Mouse (Mus musculus) MEL (cell line): ENCODE results near the gene Gm20388. TPM values are rescaled to one million over a fixed set of nuclear protein-coding genes. Genes with fewer than 3 reads are reported as not detected.

Source experiments
- DNase-seq: peaks from one replicate; pipeline ENCODE4 v3.0.0; 2011; ENCODE audit warnings: low read depth, low spot score
- H3K27ac ChIP-seq: 2 replicates; pipeline ENCODE4 v1.5.1; 2012; ENCODE audit warnings: low read depth, mild to moderate bottlenecking, control low read depth, low read length, moderate library complexity; ENCODE audit not compliant: control insufficient read depth
- H3K27me3 ChIP-seq, 2 experiments: fragments of 150-350 bp in 1 of 2; sonication (generic) in 1 of 2; 2 replicates each; pipeline ENCODE4 v1.6.1; 2012; ENCODE audit warnings: low read length in 2 of 2, mild to moderate bottlenecking in 2 of 2, improper control_type of control experiment in 1 of 2, moderate library complexity in 1 of 2; ENCODE audit not compliant: insufficient read depth in 2 of 2, control insufficient read depth in 1 of 2
- H3K36me3 ChIP-seq, 2 experiments: 2 replicates each; pipeline ENCODE4 v1.6.1; 2012 to 2014; ENCODE audit warnings: low read length in 2 of 2, improper control_type of control experiment in 1 of 2, inconsistent platforms in 1 of 2, mild to moderate bottlenecking in 1 of 2; ENCODE audit not compliant: insufficient read depth in 2 of 2, control insufficient read depth in 1 of 2
- H3K4me1 ChIP-seq, 2 experiments: fragments of 150-350 bp in 1 of 2; sonication (generic) in 1 of 2; 2 replicates each; pipeline ENCODE4 v1.6.1; 2012; ENCODE audit warnings: low read length in 2 of 2, improper control_type of control experiment in 1 of 2, mild to moderate bottlenecking in 1 of 2; ENCODE audit not compliant: insufficient read depth in 2 of 2, control insufficient read depth in 1 of 2
- H3K4me3 ChIP-seq, 2 experiments: fragments of 150-350 bp in 1 of 2; sonication (generic) in 1 of 2; 2 replicates each; pipeline ENCODE4 v1.5.1; 2012; ENCODE audit warnings: low read depth in 2 of 2, low read length in 2 of 2, mild to moderate bottlenecking in 2 of 2, moderate library complexity in 2 of 2, control low read depth in 1 of 2, improper control_type of control experiment in 1 of 2; ENCODE audit not compliant: control insufficient read depth in 1 of 2, insufficient read depth in 1 of 2
- H3K79me2 ChIP-seq: 2 replicates; pipeline ENCODE4 v1.6.1; 2012; ENCODE audit warnings: mild to moderate bottlenecking, low read length, moderate library complexity; ENCODE audit not compliant: control insufficient read depth, poor library complexity, insufficient read depth
- H3K9ac ChIP-seq: 2 replicates; pipeline ENCODE4 v1.6.1; 2012; ENCODE audit warnings: low read depth, mild to moderate bottlenecking, control low read depth, low read length, moderate library complexity; ENCODE audit not compliant: control insufficient read depth, poor library complexity, severe bottlenecking
- H3K9me3 ChIP-seq: fragments of 150-350 bp; sonication (generic); replicated peaks from 2 replicates; pipeline ENCODE4 v1.6.1; 2012; ENCODE audit warnings: mild to moderate bottlenecking, low read length, improper control_type of control experiment, moderate library complexity; ENCODE audit not compliant: insufficient read depth
- BHLHE40 ChIP-seq: IDR thresholded peaks from 2 replicates; pipeline ENCODE4 v1.6.1; 2012; ENCODE audit warnings: low read depth, mild to moderate bottlenecking, inconsistent platforms, low read length, improper control_type of control experiment, borderline replicate concordance
- CHD1 ChIP-seq: IDR thresholded peaks from 2 replicates; pipeline ENCODE4 v1.6.1; 2012; ENCODE audit warnings: low read depth, mild to moderate bottlenecking, inconsistent platforms, low read length, improper control_type of control experiment
- CHD2 ChIP-seq: IDR thresholded peaks from 2 replicates; pipeline ENCODE4 v1.6.1; 2011; ENCODE audit warnings: low read length, improper control_type of control experiment
- CTCF ChIP-seq, 3 experiments: IDR thresholded peaks in 2 of 3; conservative IDR thresholded peaks in 1 of 3; 2 replicates each; pipeline ENCODE4 v1.5.1; 2011 to 2012; ENCODE audit warnings: low read length in 3 of 3, low read depth in 2 of 3, mild to moderate bottlenecking in 2 of 3, improper control_type of control experiment in 1 of 3, inconsistent platforms in 1 of 3, mixed read lengths in 1 of 3, moderate library complexity in 1 of 3; ENCODE audit not compliant: control insufficient read depth in 1 of 3, insufficient read depth in 1 of 3, poor library complexity in 1 of 3, severe bottlenecking in 1 of 3
- E2F4 ChIP-seq: IDR thresholded peaks from 2 replicates; pipeline ENCODE4 v1.6.1; 2011; ENCODE audit warnings: low read depth, low read length, improper control_type of control experiment, borderline replicate concordance
- EP300 ChIP-seq, 2 experiments: IDR thresholded peaks; 2 replicates each; pipeline ENCODE4 v1.6.1; 2011; ENCODE audit warnings: improper control_type of control experiment in 2 of 2, low read length in 2 of 2, low read depth in 1 of 2, mild to moderate bottlenecking in 1 of 2
- ETS1 ChIP-seq: IDR thresholded peaks from 2 replicates; pipeline ENCODE4 v1.6.1; 2012; ENCODE audit warnings: low read depth, mild to moderate bottlenecking, inconsistent platforms, low read length, improper control_type of control experiment, moderate library complexity
- GATA1 ChIP-seq: IDR thresholded peaks from 2 replicates; pipeline ENCODE4 v1.6.1; 2011; ENCODE audit warnings: low read depth, low read length, improper control_type of control experiment
- HCFC1 ChIP-seq: IDR thresholded peaks from 2 replicates; pipeline ENCODE4 v1.6.1; 2012; ENCODE audit warnings: low read depth, mild to moderate bottlenecking, inconsistent platforms, low read length, improper control_type of control experiment, moderate library complexity
- JUND ChIP-seq: IDR thresholded peaks from 2 replicates; pipeline ENCODE4 v1.6.1; 2011; ENCODE audit warnings: low read depth, mild to moderate bottlenecking, improper control_type of control experiment, low read length
- KAT2A ChIP-seq: conservative IDR thresholded peaks from 2 replicates; pipeline ENCODE4 v1.6.1; 2012; ENCODE audit warnings: low read depth, low read length, improper control_type of control experiment, inconsistent platforms
- MAFK ChIP-seq: IDR thresholded peaks from 2 replicates; pipeline ENCODE4 v1.6.1; 2011; ENCODE audit warnings: low read depth, mild to moderate bottlenecking, low read length, improper control_type of control experiment, borderline replicate concordance
- MEF2A ChIP-seq: IDR thresholded peaks from 2 replicates; pipeline ENCODE4 v1.6.1; 2014; ENCODE audit warnings: low read depth, mild to moderate bottlenecking, inconsistent platforms, low read length, improper control_type of control experiment; ENCODE audit not compliant: poor library complexity, insufficient replicate concordance, severe bottlenecking; ENCODE audit errors: extremely low read depth
- MYC ChIP-seq: IDR thresholded peaks from 2 replicates; pipeline ENCODE4 v1.6.1; 2011; ENCODE audit warnings: low read depth, mild to moderate bottlenecking, low read length, improper control_type of control experiment, moderate library complexity
- NELFE ChIP-seq: IDR thresholded peaks from 2 replicates; pipeline ENCODE4 v1.6.1; 2011; ENCODE audit warnings: low read depth, low read length, improper control_type of control experiment
- POLR2AphosphoS2 ChIP-seq: IDR thresholded peaks from 2 replicates; pipeline ENCODE4 v1.6.1; 2011; ENCODE audit warnings: low read length, improper control_type of control experiment
- RAD21 ChIP-seq: IDR thresholded peaks from 2 replicates; pipeline ENCODE4 v1.6.1; 2011; ENCODE audit warnings: mild to moderate bottlenecking, low read depth, low read length, improper control_type of control experiment
- SIN3A ChIP-seq: IDR thresholded peaks from 2 replicates; pipeline ENCODE4 v1.6.1; 2012; ENCODE audit warnings: low read length, improper control_type of control experiment, inconsistent platforms
- SMC3 ChIP-seq: IDR thresholded peaks from 2 replicates; pipeline ENCODE4 v1.6.1; 2011; ENCODE audit warnings: low read depth, low read length, improper control_type of control experiment
- TAL1 ChIP-seq: IDR thresholded peaks from 2 replicates; pipeline ENCODE4 v1.6.1; 2012; ENCODE audit warnings: mild to moderate bottlenecking, inconsistent platforms, low read length, moderate library complexity, mixed read lengths
- TBP ChIP-seq: IDR thresholded peaks from 2 replicates; pipeline ENCODE4 v1.8.0; 2011; ENCODE audit warnings: low read depth, low read length, improper control_type of control experiment
- UBTF ChIP-seq: IDR thresholded peaks from 2 replicates; pipeline ENCODE4 v1.6.1; 2012; ENCODE audit warnings: low read depth, mild to moderate bottlenecking, inconsistent platforms, low read length, improper control_type of control experiment, moderate library complexity, borderline replicate concordance; ENCODE audit not compliant: insufficient read depth
- USF1 ChIP-seq: IDR thresholded peaks from 2 replicates; pipeline ENCODE4 v1.6.1; 2014; ENCODE audit warnings: low read depth, mild to moderate bottlenecking, inconsistent platforms, low read length, improper control_type of control experiment, moderate library complexity
- USF2 ChIP-seq, 2 experiments: IDR thresholded peaks; 2 replicates each; pipeline ENCODE4 v1.6.1; 2011 to 2012; ENCODE audit warnings: improper control_type of control experiment in 2 of 2, low read length in 2 of 2, borderline replicate concordance in 1 of 2, inconsistent platforms in 1 of 2, low read depth in 1 of 2, mild to moderate bottlenecking in 1 of 2; ENCODE audit not compliant: insufficient read depth in 1 of 2
- ZC3H11A ChIP-seq: IDR thresholded peaks from 2 replicates; pipeline ENCODE4 v1.6.1; 2012; ENCODE audit warnings: low read depth, mild to moderate bottlenecking, inconsistent platforms, low read length, improper control_type of control experiment
- ZKSCAN1 ChIP-seq: IDR thresholded peaks from 2 replicates; pipeline ENCODE4 v1.6.1; 2012; ENCODE audit warnings: low read depth, mild to moderate bottlenecking, inconsistent platforms, low read length, improper control_type of control experiment, moderate library complexity
- ZMIZ1 ChIP-seq: IDR thresholded peaks from 2 replicates; pipeline ENCODE4 v1.6.1; 2012; ENCODE audit warnings: low read depth, mild to moderate bottlenecking, inconsistent platforms, low read length, improper control_type of control experiment, moderate library complexity
- polyA plus RNA-seq, 2 experiments: library from polyadenylated mRNA; stranded (reverse) in 1 of 2; unstranded in 1 of 2; fragments of >175 nt in 1 of 2; fragments of >200 nt in 1 of 2; gene quantifications; 2 replicates each; pipeline versions ENCODE4 v1.2.1 to v1.2.4; 2012; ENCODE audit warnings: low replicate concordance in 2 of 2, low read depth in 1 of 2; ENCODE audit not compliant: insufficient read length in 2 of 2, insufficient read depth in 1 of 2, missing spikeins in 1 of 2
- total RNA-seq: library from RNA; depleted of rRNA; stranded (reverse); fragments of 300-350 nt; gene quantifications from 2 replicates; pipeline ENCODE4 v1.2.3, GENCODE M21; 2012

The Gm20388 gene
- total and polyA plus RNA-seq, 3 experiments = 11.1 to 17.8 TPM; not detected in 1

- H3K79me2 ChIP-seq = no peaks in the 10 kb centered on the region
- no peak overlapping the region for H3K4me3 ChIP-seq
- no peak overlapping the region for H3K9ac ChIP-seq
- DNase-seq = no peak
- no peaks in the 10 kb centered on the region for H3K9me3 ChIP-seq
- H3K27me3 ChIP-seq = no peaks in the 10 kb centered on the region
- H3K4me1 ChIP-seq = peaks cover 5 to 19% of the 10 kb centered on the region in 2 experiments
- peaks cover 0 to 9% of the 10 kb centered on the region in 2 experiments; a peak in 2 of 4 replicates for H3K36me3 ChIP-seq
- H3K27ac ChIP-seq = no peak overlapping the region
- TF ChIP-seq ZMIZ1 (no peak), USF1 (no peak), CHD1 (no peak), MEF2A (no peak), JUND (no peak), MAFK (no peak), BHLHE40 (no peak), TAL1 (no peak), EP300 (IDR thresholded peaks at IDR 0.05; ENCODE audit: low read depth in 1 of 2, low read length in 2 of 2) (no peak), USF2 (IDR thresholded peaks at IDR 0.05; ENCODE audit: borderline replicate concordance in 1 of 2, insufficient read depth in 1 of 2, low read depth in 1 of 2, low read length in 2 of 2) (no peak), ZC3H11A (no peak), SIN3A (no peak), TBP (no peak), ZKSCAN1 (no peak), MYC (no peak), ETS1 (no peak), UBTF (no peak), CTCF (IDR thresholded peaks at IDR 0.05 in 2 of 3, conservative IDR thresholded peaks at IDR 0.05 in 1 of 3; ENCODE audit: control insufficient read depth in 1 of 3, insufficient read depth in 1 of 3, low read depth in 2 of 3, low read length in 3 of 3, poor library complexity in 1 of 3, severe bottlenecking in 1 of 3) (no peak)
These were observed 2831.8 kb downstream of the Gm20388 start for GRCm38 (mm10) chr8:122742471-122742870.

GRCm38 (mm10) chr8:122745022-122745749 lies 2834.5 kb downstream of the Gm20388 start:
- Histone ChIP-seq H3K27ac (no peak overlapping the region), H3K4me3 (no peak overlapping the region), H3K36me3 (peaks cover 0 to 9% of the 10 kb centered on the region in 2 experiments; a peak in 2 of 4 replicates), H3K4me1 (peaks cover 9 to 10% of the 10 kb centered on the region in 2 experiments), H3K27me3 (no peaks in the 10 kb centered on the region), H3K79me2 (no peaks in the 10 kb centered on the region), H3K9ac (no peak overlapping the region), H3K9me3 (no peaks in the 10 kb centered on the region)
- no peak for DNase-seq
- TF ChIP-seq POLR2AphosphoS2 (no peak), RAD21 (no peak), TAL1 (no peak), JUND (no peak), UBTF (no peak), E2F4 (no peak), KAT2A (no peak), ZC3H11A (no peak), NELFE (no peak), GATA1 (no peak), SMC3 (no peak), MAFK (no peak), CHD1 (no peak), CHD2 (no peak), HCFC1 (no peak)
